Mouse (Mus musculus) liver, embryonic 14.5 days (tissue): ENCODE data around the gene Mfsd12. TPM values are rescaled to one million over a fixed set of nuclear protein-coding genes. Genes with fewer than 3 reads are reported as not detected.

Experiments
- ATAC-seq: fragments of 200-750 bp; cut with Nextera tagmentation; 2 replicates; pipeline ENCODE4 v1.8.0; 2017; ENCODE audit warnings: moderate number of reproducible peaks, mild to moderate bottlenecking, moderate library complexity; ENCODE audit not compliant: insufficient read depth
- DNase-seq, 3 experiments: peaks; one replicate each; pipeline ENCODE4 v3.0.0-alpha.2; 2012 to 2013; ENCODE audit warnings: low read depth in 3 of 3, low spot score in 3 of 3
- H3K27ac ChIP-seq: fragments of 300-500 bp; sonication (generic); 2 replicates; pipeline ENCODE4 v1.5.1; 2014; ENCODE audit warnings: moderate library complexity, mild to moderate bottlenecking, control low read depth, inconsistent platforms
- H3K27me3 ChIP-seq: fragments of 300-500 bp; sonication (generic); 2 replicates; pipeline ENCODE4 v1.6.1; 2014; ENCODE audit warnings: mild to moderate bottlenecking, low read length, moderate library complexity; ENCODE audit not compliant: control insufficient read depth, insufficient read depth
- H3K36me3 ChIP-seq: fragments of 300-500 bp; sonication (generic); replicated peaks from 2 replicates; pipeline ENCODE4 v1.6.1; 2014; ENCODE audit warnings: low read depth; ENCODE audit not compliant: control insufficient read depth, insufficient read depth
- H3K4me1 ChIP-seq, 2 experiments: fragments of 200-500 bp in 1 of 2; fragments of 300-500 bp in 1 of 2; sonication (generic) in 1 of 2; replicated peaks; 2 replicates each; pipeline ENCODE4 v1.6.1; 2012 to 2014; ENCODE audit warnings: antibody characterized with exemption in 1 of 2, inconsistent platforms in 1 of 2, low read length in 1 of 2; ENCODE audit not compliant: control insufficient read depth in 2 of 2, insufficient read depth in 2 of 2
- H3K4me2 ChIP-seq: fragments of 300-500 bp; sonication (generic); 2 replicates; pipeline ENCODE4 v1.6.1; 2014; ENCODE audit warnings: low read depth, mild to moderate bottlenecking, control low read depth, moderate library complexity
- H3K4me3 ChIP-seq, 2 experiments: fragments of 200-500 bp in 1 of 2; fragments of 300-500 bp in 1 of 2; sonication (generic) in 1 of 2; 2 replicates each; pipeline ENCODE4 v1.5.1; 2012 to 2014; ENCODE audit warnings: low read depth in 2 of 2, low read length in 2 of 2, mild to moderate bottlenecking in 2 of 2, control low read depth in 1 of 2, inconsistent platforms in 1 of 2, moderate library complexity in 1 of 2; ENCODE audit not compliant: insufficient read depth in 1 of 2
- H3K9ac ChIP-seq: fragments of 300-500 bp; sonication (generic); replicated peaks from 2 replicates; pipeline ENCODE4 v1.6.1; 2014; ENCODE audit warnings: mild to moderate bottlenecking, control low read depth, moderate library complexity
- H3K9me3 ChIP-seq: fragments of 300-500 bp; sonication (generic); 2 replicates; pipeline ENCODE4 v1.6.1; 2016; ENCODE audit warnings: low read length, mixed read lengths; ENCODE audit not compliant: control insufficient read depth
- CTCF ChIP-seq: IDR thresholded peaks from 2 replicates; pipeline ENCODE4 v1.5.1; 2016; ENCODE audit warnings: antibody characterized with exemption, low read depth, control low read depth
- EP300 ChIP-seq: IDR thresholded peaks from 2 replicates; pipeline ENCODE4 v1.6.1; 2016; ENCODE audit warnings: antibody characterized with exemption, low read depth
- WGBS: fragments of 180-500 bp; shearing (Covaris S2); extraction: QIAGEN DNeasy Blood & Tissue Kit; methylation state at CpG from one replicate; pipeline ENCODE4 v1.1.7; 2014; ENCODE audit not compliant: insufficient replicate concordance; 5-methylcytosine and 5-hydroxymethylcytosine counted together
- polyA plus RNA-seq, 2 experiments: library from polyadenylated mRNA; depleted of rRNA in 1 of 2; stranded (reverse) in 1 of 2; unstranded in 1 of 2; fragments of >200 nt; fragmentation: Nextera tagmentation in 1 of 2; extraction: Ambion mirVana in 1 of 2; gene quantifications; 2 replicates each; pipeline versions ENCODE4 v1.2.1 to v1.2.3; 2012 to 2014

Gene Mfsd12
- polyA plus RNA-seq, 2 experiments = 6.1 to 8.4 TPM

- no peaks in the 10 kb centered on the region for H3K9me3 ChIP-seq
- H3K4me3 ChIP-seq = no peak overlapping the region
- 23% methylated on average over 2 of the region's 2 CpGs for WGBS
- no peak overlapping the region for H3K4me2 ChIP-seq
- no peak overlapping the region for H3K27ac ChIP-seq
- H3K36me3 ChIP-seq = peaks cover 43% of the 10 kb centered on the region
- no peak for DNase-seq
- TF ChIP-seq CTCF = no peak
- no peak for TF ChIP-seq EP300
- ATAC-seq = peak; percentile 6; the same call in 1 of the 2 replicates
- no peak overlapping the region for H3K9ac ChIP-seq
- no peaks in the 10 kb centered on the region; the same call in 1 of the 2 replicates for H3K27me3 ChIP-seq
- H3K4me1 ChIP-seq = peaks cover 0 to 5% of the 10 kb centered on the region in 2 experiments; a peak in 2 of 4 replicates
Observed at GRCm38 (mm10) chr10:81327959-81328358, 29.3 kb upstream of the Mfsd12 start.

- no peak within 1 kb of the TSS for H3K27ac ChIP-seq
- H3K4me3 ChIP-seq = no peak within 1 kb of the TSS
- H3K9ac ChIP-seq = no peak within 1 kb of the TSS
- peaks cover 39% of the 10 kb centered on the region for H3K36me3 ChIP-seq
- H3K4me2 ChIP-seq = peak within 1 kb of the TSS; percentile 18; the same call in 1 of the 2 replicates
- DNase-seq = no peak
- 18% methylated on average over 10 of the region's 10 CpGs for WGBS
- no peaks in the 10 kb centered on the region for H3K9me3 ChIP-seq
- peaks cover 0 to 5% of the 10 kb centered on the region in 2 experiments; a peak in 2 of 4 replicates for H3K4me1 ChIP-seq
- H3K27me3 ChIP-seq = no peaks in the 10 kb centered on the region; the same call in 1 of the 2 replicates
- TF ChIP-seq EP300 (no peak), CTCF (peak; percentile 36)
- ATAC-seq = peak; percentile 20; the same call in 1 of the 2 replicates
Observed at GRCm38 (mm10) chr10:81328386-81328785, 28.9 kb upstream of the Mfsd12 start, which contains the start of gene Tbxa2r. Gene Tbxa2r, plus strand, starts transcription at chr10:81328731.

GRCm38 (mm10) chr10:81329194-81329975, 27.9 kb upstream of the Mfsd12 start:
- TF ChIP-seq CTCF = no peak
- no peak for TF ChIP-seq EP300
- WGBS = 59% methylated on average over 10 of the region's 10 CpGs
- Histone ChIP-seq H3K9me3 (no peaks in the 10 kb centered on the region), H3K4me1 (peaks cover 0 to 5% of the 10 kb centered on the region in 2 experiments; a peak in 2 of 4 replicates), H3K4me3 (no peak overlapping the region), H3K27me3 (no peaks in the 10 kb centered on the region; the same call in 1 of the 2 replicates), H3K9ac (no peak overlapping the region), H3K36me3 (peaks cover 29% of the 10 kb centered on the region), H3K4me2 (peak overlapping the region; percentile 18; the same call in 1 of the 2 replicates), H3K27ac (no peak overlapping the region)
- DNase-seq = no peak
- ATAC-seq = no peak

GRCm38 (mm10) chr10:81330007-81330406, 27.3 kb upstream of the Mfsd12 start:
- Histone ChIP-seq H3K36me3 (peaks cover 22% of the 10 kb centered on the region), H3K9me3 (no peaks in the 10 kb centered on the region), H3K9ac (no peak overlapping the region), H3K27me3 (no peaks in the 10 kb centered on the region; the same call in 1 of the 2 replicates), H3K27ac (no peak overlapping the region), H3K4me3 (no peak overlapping the region), H3K4me1 (peaks cover 0 to 5% of the 10 kb centered on the region in 2 experiments; a peak in 2 of 4 replicates), H3K4me2 (no peak overlapping the region)
- DNase-seq (no peak), ATAC-seq (no peak)
- TF ChIP-seq EP300 (no peak), CTCF (no peak)
- WGBS = 61% methylated on average over 4 of the region's 4 CpGs

GRCm38 (mm10) chr10:81332277-81332676, 25.0 kb upstream of the Mfsd12 start:
- no peak for ATAC-seq
- H3K36me3 ChIP-seq = no peaks in the 10 kb centered on the region; the same call in none of the 2 replicates
- no peaks in the 10 kb centered on the region for H3K9me3 ChIP-seq
- DNase-seq = no peak
- no peak overlapping the region for H3K27ac ChIP-seq
- peaks cover 0 to 5% of the 10 kb centered on the region in 2 experiments; a peak in 2 of 4 replicates for H3K4me1 ChIP-seq
- 55% methylated on average over 29 of the region's 29 CpGs for WGBS
- H3K4me3 ChIP-seq = no peak overlapping the region
- H3K27me3 ChIP-seq = no peaks in the 10 kb centered on the region; the same call in 1 of the 2 replicates
- TF ChIP-seq EP300 = no peak
- TF ChIP-seq CTCF = no peak
- no peak overlapping the region for H3K4me2 ChIP-seq
- H3K9ac ChIP-seq = no peak overlapping the region
